Mouse (Mus musculus): ENCODE results near the gene Lrrc42.

DNA sequence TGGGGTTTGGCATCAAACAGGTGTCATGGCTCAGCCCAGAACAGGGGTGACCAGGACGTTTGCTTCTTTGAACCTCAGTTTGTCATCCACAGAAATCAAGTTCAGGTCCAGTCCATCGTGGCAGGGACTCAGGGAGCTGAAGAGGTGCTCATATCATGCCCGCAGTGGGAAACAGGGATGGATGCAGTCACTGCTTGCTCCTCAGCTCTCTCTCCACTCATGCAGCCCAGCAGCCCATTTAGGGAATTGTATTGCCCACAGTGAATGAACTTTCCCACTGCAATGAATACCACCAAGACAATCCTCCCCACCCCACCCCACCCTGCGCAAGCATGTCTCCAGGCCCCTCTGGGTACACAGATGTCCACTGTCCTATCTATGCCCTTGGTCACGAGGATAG, 41.4 kb downstream of the Lrrc42 start:
- no peak for TF ChIP-seq CTCF (IDR thresholded peaks at IDR 0.05; ENCODE audit: extremely low read depth, insufficient read length, insufficient replicate concordance, low read depth, low read length)
- no peak for TF ChIP-seq POLR2A (IDR thresholded peaks at IDR 0.05; ENCODE audit: low read depth, low read length)
